Mouse (Mus musculus) hindbrain, embryonic 12.5 days (tissue): ENCODE data around the gene Slc18a2. TPM values are rescaled to one million over a fixed set of nuclear protein-coding genes. Genes with fewer than 3 reads are reported as not detected.

ENCODE experiments used
- ATAC-seq: fragments of 200-750 bp; cut with Nextera tagmentation; 2 replicates; pipeline ENCODE4 v1.8.0; 2017; ENCODE audit warnings: moderate TSS enrichment; ENCODE audit not compliant: low FRiP score
- H3K27ac ChIP-seq: fragments of 300-500 bp; sonication (generic); 2 replicates; pipeline ENCODE4 v1.5.1; 2016; ENCODE audit warnings: mild to moderate bottlenecking
- H3K27me3 ChIP-seq: fragments of 300-500 bp; sonication (generic); 2 replicates; pipeline ENCODE4 v1.6.1; 2016; ENCODE audit warnings: mild to moderate bottlenecking
- H3K36me3 ChIP-seq: fragments of 300-500 bp; sonication (generic); 2 replicates; pipeline ENCODE4 v1.6.1; 2016; ENCODE audit warnings: mild to moderate bottlenecking
- H3K4me1 ChIP-seq: fragments of 300-500 bp; sonication (generic); 2 replicates; pipeline ENCODE4 v1.6.1; 2016
- H3K4me2 ChIP-seq: fragments of 300-500 bp; sonication (generic); replicated peaks from 2 replicates; pipeline ENCODE4 v1.6.1; 2016; ENCODE audit warnings: mild to moderate bottlenecking
- H3K4me3 ChIP-seq: fragments of 300-500 bp; sonication (generic); 2 replicates; pipeline ENCODE4 v1.5.1; 2016; ENCODE audit warnings: mild to moderate bottlenecking
- H3K9ac ChIP-seq: fragments of 300-500 bp; sonication (generic); 2 replicates; pipeline ENCODE4 v1.6.1; 2016; ENCODE audit warnings: mild to moderate bottlenecking, moderate library complexity
- H3K9me3 ChIP-seq: fragments of 300-500 bp; sonication (generic); replicated peaks from 2 replicates; pipeline ENCODE4 v1.6.1; 2016; ENCODE audit warnings: mild to moderate bottlenecking
- WGBS: fragments of 180-500 bp; shearing (Covaris S2); methylation state at CpG from one replicate; pipeline ENCODE4 v1.1.7; 2016; 5-methylcytosine and 5-hydroxymethylcytosine counted together
- polyA plus RNA-seq: library from polyadenylated mRNA; unstranded; fragments of >200 nt; fragmentation: Nextera tagmentation; extraction: Ambion mirVana; gene quantifications from 2 replicates; pipeline ENCODE4 v1.2.1, GENCODE M21; 2016

Gene Slc18a2
- 17.5 and 17.9 TPM in 2 replicates for polyA plus RNA-seq

GRCm38 (mm10) chr19:59260718-59261442 is at the start of gene Slc18a2:
Gene Slc18a2, plus strand, starts transcription at chr19:59260896.
- Histone ChIP-seq H3K4me1 (peaks cover 29% of the 10 kb centered on the region), H3K9ac (peak within 1 kb of the TSS; percentile 39), H3K4me3 (peak within 1 kb of the TSS; percentile 46), H3K9me3 (peaks cover 4% of the 10 kb centered on the region; the same call in 1 of the 2 replicates), H3K4me2 (peak within 1 kb of the TSS; percentile 68), H3K36me3 (no peaks in the 10 kb centered on the region), H3K27ac (no peak within 1 kb of the TSS), H3K27me3 (peaks cover 38% of the 10 kb centered on the region)
- under 1% methylated on average over 55 of the region's 55 CpGs for whole genome bisulfite sequencing
- ATAC-seq = peak; percentile 85

- Histone ChIP-seq H3K9me3 (no peaks in the 10 kb centered on the region), H3K36me3 (no peaks in the 10 kb centered on the region), H3K9ac (no peak overlapping the region), H3K4me3 (no peak overlapping the region), H3K4me1 (no peaks in the 10 kb centered on the region), H3K27me3 (peaks cover 39% of the 10 kb centered on the region), H3K27ac (no peak overlapping the region), H3K4me2 (no peak overlapping the region)
- no peak for ATAC-seq
- 72% methylated on average over 3 of the region's 3 CpGs for WGBS
These were observed 43.8 kb upstream of the Slc18a2 start for GRCm38 (mm10) chr19:59216891-59217290.

- Histone ChIP-seq H3K4me1 (no peaks in the 10 kb centered on the region), H3K27me3 (peaks cover 34% of the 10 kb centered on the region), H3K9me3 (no peaks in the 10 kb centered on the region), H3K27ac (no peak within 1 kb of the TSS), H3K4me2 (no peak within 1 kb of the TSS), H3K4me3 (no peak within 1 kb of the TSS), H3K9ac (no peak within 1 kb of the TSS), H3K36me3 (no peaks in the 10 kb centered on the region)
- no peak for ATAC-seq
- WGBS = 91% methylated on average over 8 of the region's 8 CpGs
These were observed 41.7 kb upstream of the Slc18a2 start, which contains the start of gene Kcnk18 for GRCm38 (mm10) chr19:59218991-59219390. Gene Kcnk18, plus strand, starts transcription at chr19:59219214.

- Histone ChIP-seq H3K27me3 (peaks cover 28% of the 10 kb centered on the region), H3K4me2 (no peak overlapping the region), H3K36me3 (no peaks in the 10 kb centered on the region), H3K4me1 (no peaks in the 10 kb centered on the region), H3K9ac (no peak overlapping the region), H3K27ac (no peak overlapping the region), H3K4me3 (no peak overlapping the region), H3K9me3 (no peaks in the 10 kb centered on the region)
- WGBS = 52% methylated on average over 3 of the region's 3 CpGs
- no peak for ATAC-seq
These were observed 39.6 kb upstream of the Slc18a2 start for GRCm38 (mm10) chr19:59221131-59221530.

GRCm38 (mm10) chr19:59228376-59228775 is 32.3 kb upstream of the Slc18a2 start:
- Histone ChIP-seq H3K36me3 (no peaks in the 10 kb centered on the region), H3K4me3 (no peak overlapping the region), H3K27me3 (no peaks in the 10 kb centered on the region; the same call in none of the 2 replicates), H3K27ac (no peak overlapping the region), H3K4me1 (no peaks in the 10 kb centered on the region), H3K9ac (no peak overlapping the region), H3K4me2 (no peak overlapping the region), H3K9me3 (no peaks in the 10 kb centered on the region)
- WGBS = 72% methylated on average over 3 of the region's 3 CpGs
- no peak for ATAC-seq

- no peak overlapping the region for H3K27ac ChIP-seq
- WGBS = 76% methylated on average over 5 of the region's 5 CpGs
These were observed 27.9 kb upstream of the Slc18a2 start for GRCm38 (mm10) chr19:59232786-59233185.

GRCm38 (mm10) chr19:59235001-59235400 is 25.7 kb upstream of the Slc18a2 start:
- Histone ChIP-seq H3K27me3 (peaks cover 5% of the 10 kb centered on the region), H3K4me3 (no peak overlapping the region), H3K4me1 (no peaks in the 10 kb centered on the region), H3K27ac (no peak overlapping the region), H3K4me2 (no peak overlapping the region), H3K9ac (no peak overlapping the region), H3K36me3 (no peaks in the 10 kb centered on the region), H3K9me3 (no peaks in the 10 kb centered on the region)
- 86% methylated on average over 18 of the region's 18 CpGs for WGBS
- ATAC-seq = no peak

More at GRCm38 (mm10) chr19:59232786-59233185, 27.9 kb upstream of the Slc18a2 start:
- Histone ChIP-seq H3K27me3 (no peaks in the 10 kb centered on the region; the same call in 1 of the 2 replicates), H3K36me3 (no peaks in the 10 kb centered on the region), H3K9ac (no peak overlapping the region), H3K9me3 (no peaks in the 10 kb centered on the region), H3K4me2 (no peak overlapping the region), H3K4me1 (no peaks in the 10 kb centered on the region), H3K4me3 (no peak overlapping the region)
- ATAC-seq = no peak

GRCm38 (mm10) chr19:59236046-59236445 is 24.6 kb upstream of the Slc18a2 start:
- Histone ChIP-seq H3K9ac (no peak overlapping the region), H3K4me3 (no peak overlapping the region), H3K27ac (no peak overlapping the region), H3K27me3 (peaks cover 5% of the 10 kb centered on the region), H3K36me3 (no peaks in the 10 kb centered on the region), H3K4me2 (no peak overlapping the region), H3K4me1 (no peaks in the 10 kb centered on the region), H3K9me3 (no peaks in the 10 kb centered on the region)
- ATAC-seq = no peak
- WGBS = 78% methylated on average over 6 of the region's 6 CpGs

GRCm38 (mm10) chr19:59238630-59239029 is 22.1 kb upstream of the Slc18a2 start:
- WGBS = 67% methylated on average over 3 of the region's 3 CpGs
- no peak for ATAC-seq
- peaks cover 5% of the 10 kb centered on the region for H3K27me3 ChIP-seq
- H3K4me2 ChIP-seq = no peak overlapping the region
- no peak overlapping the region for H3K27ac ChIP-seq
- H3K4me3 ChIP-seq = no peak overlapping the region
- no peaks in the 10 kb centered on the region for H3K4me1 ChIP-seq
- H3K9me3 ChIP-seq = no peaks in the 10 kb centered on the region
- no peaks in the 10 kb centered on the region for H3K36me3 ChIP-seq
- H3K9ac ChIP-seq = no peak overlapping the region

- Histone ChIP-seq H3K27ac (no peak overlapping the region), H3K27me3 (peaks cover 5% of the 10 kb centered on the region), H3K9me3 (no peaks in the 10 kb centered on the region), H3K9ac (no peak overlapping the region), H3K36me3 (no peaks in the 10 kb centered on the region), H3K4me3 (no peak overlapping the region), H3K4me1 (no peaks in the 10 kb centered on the region), H3K4me2 (no peak overlapping the region)
- 25% methylated on average over 17 of the region's 17 CpGs for WGBS
- ATAC-seq = peak; percentile 46; the same call in 1 of the 2 replicates
These were observed 21.4 kb upstream of the Slc18a2 start for GRCm38 (mm10) chr19:59239124-59239817.

GRCm38 (mm10) chr19:59241987-59242386 is 18.7 kb upstream of the Slc18a2 start:
- H3K27ac ChIP-seq = no peak overlapping the region
- H3K36me3 ChIP-seq = no peaks in the 10 kb centered on the region
- no peak for ATAC-seq
- peaks cover 5% of the 10 kb centered on the region; the same call in 1 of the 2 replicates for H3K27me3 ChIP-seq
- H3K9me3 ChIP-seq = no peaks in the 10 kb centered on the region
- no peak overlapping the region for H3K4me2 ChIP-seq
- peaks cover 3% of the 10 kb centered on the region; the same call in 1 of the 2 replicates for H3K4me1 ChIP-seq
- H3K9ac ChIP-seq = no peak overlapping the region
- H3K4me3 ChIP-seq = no peak overlapping the region
- 91% methylated on average over 4 of the region's 4 CpGs for WGBS

- peaks cover 3% of the 10 kb centered on the region; the same call in 1 of the 2 replicates for H3K4me1 ChIP-seq
- H3K4me2 ChIP-seq = no peak overlapping the region
- no peak overlapping the region for H3K4me3 ChIP-seq
- no peak for ATAC-seq
- 79% methylated on average over 2 of the region's 2 CpGs for WGBS
- H3K9ac ChIP-seq = no peak overlapping the region
- H3K27me3 ChIP-seq = peaks cover 5% of the 10 kb centered on the region; the same call in 1 of the 2 replicates
- no peak overlapping the region for H3K27ac ChIP-seq
- no peaks in the 10 kb centered on the region for H3K36me3 ChIP-seq
- H3K9me3 ChIP-seq = no peaks in the 10 kb centered on the region
These were observed 17.6 kb upstream of the Slc18a2 start for GRCm38 (mm10) chr19:59243057-59243456.
